Mouse (Mus musculus): ENCODE data around the gene Eif2b2. TPM values are rescaled to one million over a fixed set of nuclear protein-coding genes. Genes with fewer than 3 reads are reported as not detected.

Gene Eif2b2
- total and polyA plus RNA-seq, 3 experiments = 94.9 to 143 (median 123) TPM

DNA sequence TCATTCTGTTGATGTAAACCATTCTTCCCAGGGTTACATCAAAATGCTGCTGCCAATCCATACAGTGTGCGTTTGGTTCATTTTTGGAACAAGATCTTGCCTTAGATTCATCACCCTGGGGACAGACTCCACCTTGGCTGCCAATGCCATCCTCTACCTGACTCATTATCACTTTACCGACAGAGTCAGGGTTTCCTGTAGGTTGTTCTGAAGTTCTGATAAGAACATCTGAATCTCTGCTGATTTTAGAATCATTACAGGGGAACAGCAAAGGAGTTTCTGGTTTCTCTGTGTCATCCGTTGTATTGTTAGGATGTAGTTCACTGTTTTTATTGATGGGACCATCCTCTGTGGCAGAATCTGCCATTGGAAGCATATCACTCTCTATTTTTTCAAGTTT, 47.0 kb downstream of the Eif2b2 start:
- in situ Hi-C loops (cut with MboI; ENCODE audit: low pct_ligation_motif_present, low pct_unique_long_range_greater_than_20kb, low sequenced_read_pairs) (no loop called here), dilution Hi-C loops (cut with MboI; ENCODE audit: extremely low pct_ligation_motif_present, extremely low pct_unique_long_range_greater_than_20kb, low sequenced_read_pairs) (no loop called here)
- Histone ChIP-seq H3K9ac (ENCODE audit: insufficient read depth, low read depth) (no peak overlapping the region), H3K4me1 (ENCODE audit: control insufficient read depth in 1 of 2, insufficient read depth in 2 of 2) (peaks cover 2 to 18% of the 10 kb centered on the region in 2 experiments; a peak in 2 of 4 replicates), H3K79me2 (replicated peaks; ENCODE audit: control insufficient read depth, extremely low read depth, insufficient read depth, poor library complexity, severe bottlenecking) (no peaks in the 10 kb centered on the region), H3K27ac (ENCODE audit: insufficient read depth, low read depth) (no peak overlapping the region), H3K4me2 (ENCODE audit: insufficient read depth, low read depth, poor library complexity, severe bottlenecking) (no peak overlapping the region), H3K4me3 (replicated peaks in 1 of 3; ENCODE audit: low read depth in 2 of 3, low read length in 2 of 3, poor library complexity in 1 of 3) (no peak overlapping the region), H3K36me3 (replicated peaks in 1 of 2; ENCODE audit: control insufficient read depth in 1 of 2, insufficient read depth in 1 of 2, low read length in 1 of 2) (peaks cover 6 to 46% of the 10 kb centered on the region in 2 experiments), H3K27me3 (replicated peaks) (no peaks in the 10 kb centered on the region), H3K9me3 (replicated peaks; ENCODE audit: low read length) (no peaks in the 10 kb centered on the region)
- TF ChIP-seq MAX (IDR thresholded peaks at IDR 0.05; ENCODE audit: low read length) (no peak), TCF12 (IDR thresholded peaks at IDR 0.05; ENCODE audit: low read depth, low read length) (no peak), SMC3 (IDR thresholded peaks at IDR 0.05; ENCODE audit: low read depth, low read length) (no peak), ZC3H11A (IDR thresholded peaks at IDR 0.05; ENCODE audit: low read depth, low read length) (no peak), UBTF (IDR thresholded peaks at IDR 0.05; ENCODE audit: low read depth, low read length) (no peak), HCFC1 (IDR thresholded peaks at IDR 0.05; ENCODE audit: low read depth, low read length) (no peak), USF2 (conservative IDR thresholded peaks at IDR 0.05; ENCODE audit: low read depth, low read length) (no peak), NRF1 (IDR thresholded peaks at IDR 0.05; ENCODE audit: low read depth, low read length) (no peak), CHD1 (IDR thresholded peaks at IDR 0.05; ENCODE audit: low read depth, low read length) (no peak), MAZ (IDR thresholded peaks at IDR 0.05; ENCODE audit: low read depth, low read length) (no peak)
- DNase-seq (ENCODE audit: extremely low read depth) = no peak

DNA sequence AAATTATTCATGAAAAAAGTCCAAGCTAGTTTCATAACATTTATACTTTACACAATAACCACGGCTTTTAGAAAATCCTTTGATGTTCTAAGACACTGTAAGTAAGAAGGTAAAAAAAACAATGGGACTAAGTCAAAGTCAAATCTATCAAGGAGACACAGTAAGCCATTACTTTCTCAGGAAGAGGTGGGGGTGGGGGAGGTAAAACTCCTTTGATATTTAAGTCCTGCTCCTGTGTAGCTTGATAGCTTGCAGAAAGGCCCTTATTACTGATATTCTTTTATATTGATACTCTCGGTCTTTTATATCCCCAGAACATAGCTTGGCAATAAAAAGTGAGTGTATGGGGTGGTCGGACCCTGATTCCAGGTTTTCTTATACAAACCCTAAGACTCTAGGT, 50.5 kb downstream of the Eif2b2 start:
- Histone ChIP-seq H3K4me1 (ENCODE audit: control insufficient read depth in 1 of 2, insufficient read depth in 2 of 2) (peaks cover 4 to 41% of the 10 kb centered on the region in 2 experiments; a peak in 2 of 4 replicates), H3K9me3 (replicated peaks; ENCODE audit: low read length) (no peaks in the 10 kb centered on the region), H3K79me2 (replicated peaks; ENCODE audit: control insufficient read depth, extremely low read depth, insufficient read depth, poor library complexity, severe bottlenecking) (no peaks in the 10 kb centered on the region), H3K27me3 (replicated peaks) (no peaks in the 10 kb centered on the region), H3K4me3 (replicated peaks in 1 of 3; ENCODE audit: low read depth in 2 of 3, low read length in 2 of 3, poor library complexity in 1 of 3) (peak overlapping the region; percentile 40 to 75 (median 61)), H3K36me3 (replicated peaks in 1 of 2; ENCODE audit: control insufficient read depth in 1 of 2, insufficient read depth in 1 of 2, low read length in 1 of 2) (peaks cover 3 to 28% of the 10 kb centered on the region in 2 experiments), H3K27ac (ENCODE audit: insufficient read depth, low read depth) (no peak overlapping the region), H3K9ac (ENCODE audit: insufficient read depth, low read depth) (peak overlapping the region; percentile 86), H3K4me2 (ENCODE audit: insufficient read depth, low read depth, poor library complexity, severe bottlenecking) (peak overlapping the region; percentile 72)
- no peak for DNase-seq (ENCODE audit: extremely low read depth)
- dilution Hi-C loops (cut with MboI; ENCODE audit: extremely low pct_ligation_motif_present, extremely low pct_unique_long_range_greater_than_20kb, low sequenced_read_pairs) (no loop called here), in situ Hi-C loops (cut with MboI; ENCODE audit: low pct_ligation_motif_present, low pct_unique_long_range_greater_than_20kb, low sequenced_read_pairs) (no loop called here)
- TF ChIP-seq USF2 (conservative IDR thresholded peaks at IDR 0.05; ENCODE audit: low read depth, low read length) (no peak), CHD2 (IDR thresholded peaks at IDR 0.05; ENCODE audit: low read length) (peak; percentile 48; the same call in 1 of the 2 replicates)

DNA sequence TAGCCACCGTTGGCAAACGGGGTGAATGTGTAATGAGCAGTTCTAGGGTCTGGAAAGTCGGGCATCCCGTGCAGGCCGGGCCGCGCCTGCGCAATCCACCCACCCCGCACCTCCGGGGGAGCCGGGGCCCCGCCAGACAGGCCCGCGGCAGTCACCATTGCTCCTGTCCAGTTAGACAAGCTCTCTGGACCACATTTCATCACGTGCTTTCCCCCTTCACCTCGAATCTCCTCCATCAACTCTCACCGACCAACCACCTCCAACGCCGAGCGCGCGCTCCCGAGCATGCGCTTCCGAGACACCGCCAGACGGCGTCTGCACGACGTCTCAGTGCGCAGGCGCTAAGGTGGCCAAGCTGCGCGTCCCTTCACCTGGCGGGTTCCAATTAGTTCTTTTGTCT, 51.0 kb downstream of the Eif2b2 start, which contains the start of gene Mlh3:
Mlh3 (minus strand) TSS at position 281 of the 400 bp plus-strand sequence.
- peak within 1 kb of the TSS; percentile 72 for H3K4me2 ChIP-seq (ENCODE audit: insufficient read depth, low read depth, poor library complexity, severe bottlenecking)
- H3K4me3 ChIP-seq (replicated peaks in 1 of 3; ENCODE audit: low read depth in 2 of 3, low read length in 2 of 3, poor library complexity in 1 of 3) = peak within 1 kb of the TSS; percentile 40 to 75 (median 61)
- H3K9me3 ChIP-seq (replicated peaks; ENCODE audit: low read length) = no peaks in the 10 kb centered on the region
- no peaks in the 10 kb centered on the region for H3K27me3 ChIP-seq (replicated peaks)
- DNase-seq (ENCODE audit: extremely low read depth) = peak; percentile 84
- peaks cover 4 to 41% of the 10 kb centered on the region in 2 experiments; a peak in 2 of 4 replicates for H3K4me1 ChIP-seq (ENCODE audit: control insufficient read depth in 1 of 2, insufficient read depth in 2 of 2)
- H3K79me2 ChIP-seq (replicated peaks; ENCODE audit: control insufficient read depth, extremely low read depth, insufficient read depth, poor library complexity, severe bottlenecking) = no peaks in the 10 kb centered on the region
- dilution Hi-C loops (cut with MboI; ENCODE audit: extremely low pct_ligation_motif_present, extremely low pct_unique_long_range_greater_than_20kb, low sequenced_read_pairs) = no loop called here
- peak within 1 kb of the TSS; percentile 37 for H3K27ac ChIP-seq (ENCODE audit: insufficient read depth, low read depth)
- H3K9ac ChIP-seq (ENCODE audit: insufficient read depth, low read depth) = peak within 1 kb of the TSS; percentile 86
- peaks cover 3 to 31% of the 10 kb centered on the region in 2 experiments for H3K36me3 ChIP-seq (replicated peaks in 1 of 2; ENCODE audit: control insufficient read depth in 1 of 2, insufficient read depth in 1 of 2, low read length in 1 of 2)
- in situ Hi-C loops (cut with MboI; ENCODE audit: low pct_ligation_motif_present, low pct_unique_long_range_greater_than_20kb, low sequenced_read_pairs) = no loop called here
- TF ChIP-seq TBP (conservative IDR thresholded peaks at IDR 0.05; ENCODE audit: low read depth, low read length) (0 out of 2 replicates have a peak, but pooled peaks have one; percentile 38), ETS1 (conservative IDR thresholded peaks at IDR 0.05; ENCODE audit: low read depth, low read length) (no peak; the same call in 1 of the 2 replicates), POLR2A (IDR thresholded peaks at IDR 0.05; ENCODE audit: low read depth, low read length) (peak; percentile 78), USF1 (IDR thresholded peaks at IDR 0.05; ENCODE audit: low read depth, low read length) (peak; percentile 50), ZMIZ1 (IDR thresholded peaks at IDR 0.05; ENCODE audit: low read depth, low read length) (peak; percentile 43; the same call in 1 of the 2 replicates), TCF12 (IDR thresholded peaks at IDR 0.05; ENCODE audit: low read depth, low read length) (peak; percentile 58; the same call in 1 of the 2 replicates), MAX (IDR thresholded peaks at IDR 0.05; ENCODE audit: low read length) (peak; percentile 88), EP300 (IDR thresholded peaks at IDR 0.05; ENCODE audit: low read length) (no peak), SMC3 (IDR thresholded peaks at IDR 0.05; ENCODE audit: low read depth, low read length) (peak; percentile 18), IRF4 (IDR thresholded peaks at IDR 0.05; ENCODE audit: low read depth, low read length) (peak; percentile 34; the same call in 1 of the 2 replicates), MEF2A (IDR thresholded peaks at IDR 0.05; ENCODE audit: borderline replicate concordance, low read depth, low read length) (no peak), SIN3A (IDR thresholded peaks at IDR 0.05; ENCODE audit: low read length) (0 out of 2 replicates have a peak, but pooled peaks have one; percentile 36), CTCF (conservative IDR thresholded peaks at IDR 0.05 in 1 of 2, IDR thresholded peaks at IDR 0.05 in 1 of 2; ENCODE audit: low read depth in 2 of 2, low read length in 2 of 2) (peak in 1 of 2 experiments; percentile 41; a peak in 1 of 4 replicates), KAT2A (IDR thresholded peaks at IDR 0.05; ENCODE audit: insufficient replicate concordance, low read length) (0 out of 2 replicates have a peak, but pooled peaks have one; percentile 58), BHLHE40 (IDR thresholded peaks at IDR 0.05; ENCODE audit: low read depth, low read length) (peak; percentile 80), ELF1 (IDR thresholded peaks at IDR 0.05; ENCODE audit: low read depth, low read length) (peak; percentile 46; the same call in 1 of the 2 replicates), GABPA (IDR thresholded peaks at IDR 0.05; ENCODE audit: insufficient replicate concordance, low read depth, low read length) (no peak)
